Mouse (Mus musculus) forebrain, embryonic 12.5 days (tissue): ENCODE measurements around the gene Leng8. TPM values are rescaled to one million over a fixed set of nuclear protein-coding genes. Genes with fewer than 3 reads are reported as not detected.
"Not testable (repeated sequence)": the region's sequence is repeated elsewhere in the genome, so short reads cannot be mapped to it uniquely, and the experiment has no call there.

Experiments
- ATAC-seq: fragments of 200-750 bp; cut with Nextera tagmentation; 2 replicates; pipeline ENCODE4 v1.8.0; 2017; ENCODE audit warnings: moderate TSS enrichment; ENCODE audit not compliant: low FRiP score
- H3K27ac ChIP-seq: fragments of 300-500 bp; sonication (generic); 2 replicates; pipeline ENCODE4 v1.5.1; 2016; ENCODE audit warnings: mild to moderate bottlenecking
- H3K27me3 ChIP-seq: fragments of 300-500 bp; sonication (generic); 2 replicates; pipeline ENCODE4 v1.6.1; 2016; ENCODE audit warnings: mild to moderate bottlenecking
- H3K36me3 ChIP-seq: fragments of 300-500 bp; sonication (generic); replicated peaks from 2 replicates; pipeline ENCODE4 v1.6.1; 2016; ENCODE audit warnings: mild to moderate bottlenecking
- H3K4me1 ChIP-seq: fragments of 300-500 bp; sonication (generic); 2 replicates; pipeline ENCODE4 v1.6.1; 2016
- H3K4me2 ChIP-seq: fragments of 300-500 bp; sonication (generic); 2 replicates; pipeline ENCODE4 v1.6.1; 2016; ENCODE audit warnings: mild to moderate bottlenecking, moderate library complexity
- H3K4me3 ChIP-seq: fragments of 300-500 bp; sonication (generic); replicated peaks from 2 replicates; pipeline ENCODE4 v1.5.1; 2016; ENCODE audit warnings: mild to moderate bottlenecking
- H3K9ac ChIP-seq: fragments of 300-500 bp; sonication (generic); 2 replicates; pipeline ENCODE4 v1.6.1; 2016; ENCODE audit warnings: mild to moderate bottlenecking
- H3K9me3 ChIP-seq: fragments of 300-500 bp; sonication (generic); 2 replicates; pipeline ENCODE4 v1.6.1; 2016
- WGBS: fragments of 180-500 bp; shearing (Covaris S2); methylation state at CpG from one replicate; pipeline ENCODE4 v1.1.7; 2016; 5-methylcytosine and 5-hydroxymethylcytosine counted together
- polyA plus RNA-seq: library from polyadenylated mRNA; unstranded; fragments of >200 nt; fragmentation: Nextera tagmentation; extraction: Ambion mirVana; gene quantifications from 2 replicates; pipeline ENCODE4 v1.2.1, GENCODE M21; 2016

Leng8 gene
- polyA plus RNA-seq, 1 experiment from 2014 or later, result 104 TPM

DNA sequence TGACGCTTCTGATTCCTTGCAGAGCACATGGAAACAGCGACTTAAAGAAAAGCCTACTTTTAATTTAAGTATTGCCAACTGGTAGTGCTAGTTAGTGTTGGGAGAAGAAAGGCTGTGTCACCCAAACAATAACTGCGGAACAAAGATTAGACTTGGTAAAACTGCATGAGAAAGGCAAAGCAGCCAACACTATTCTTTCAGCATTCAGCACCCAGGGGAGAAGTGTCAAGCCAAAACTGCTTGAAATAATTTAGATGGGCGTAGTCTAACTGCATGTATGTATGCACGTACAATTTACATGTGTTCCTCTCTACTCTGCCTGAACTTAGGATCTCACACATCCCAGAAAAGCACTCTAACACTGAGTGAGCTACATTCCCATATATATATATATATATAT lies 17.5 kb downstream of the Leng8 start:
- H3K4me1 ChIP-seq, result peaks cover 17% of the 10 kb centered on the region
- H3K9ac ChIP-seq, result no peak overlapping the region
- H3K9me3 ChIP-seq, result no peaks in the 10 kb centered on the region
- no peaks in the 10 kb centered on the region for H3K36me3 ChIP-seq
- no peak overlapping the region for H3K4me2 ChIP-seq
- 82% methylated on average over 5 of the region's 5 CpGs for WGBS
- H3K27ac ChIP-seq, result no peak overlapping the region
- peaks cover 28% of the 10 kb centered on the region for H3K27me3 ChIP-seq
- H3K4me3 ChIP-seq, result no peak overlapping the region
- no peak for ATAC-seq

DNA sequence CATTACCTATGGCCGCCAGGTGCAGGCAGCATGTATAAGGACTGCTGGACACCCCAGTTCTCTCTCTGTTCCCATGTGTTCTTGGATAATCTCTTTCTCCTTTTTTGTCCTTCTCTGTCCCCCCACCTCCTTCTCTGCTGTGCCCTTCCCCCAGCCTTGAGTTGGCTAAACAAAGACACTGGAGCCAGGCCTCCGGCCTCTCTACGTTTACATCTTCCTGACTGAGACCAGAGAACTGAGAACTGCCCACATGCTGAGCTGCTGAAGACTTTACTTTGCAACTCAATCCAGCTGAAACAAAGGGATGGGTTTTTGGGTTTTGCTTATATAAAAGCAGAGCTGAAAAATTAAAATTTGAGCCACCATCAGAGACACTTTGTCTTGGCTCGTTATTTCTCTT lies 18.1 kb downstream of the Leng8 start:
- no peak overlapping the region for H3K9ac ChIP-seq
- H3K4me2 ChIP-seq, result no peak overlapping the region
- no peaks in the 10 kb centered on the region for H3K36me3 ChIP-seq
- peaks cover 15% of the 10 kb centered on the region for H3K4me1 ChIP-seq
- no peak overlapping the region for H3K4me3 ChIP-seq
- ATAC-seq, result no peak
- 38% methylated on average over 4 of the region's 4 CpGs for WGBS
- H3K27ac ChIP-seq, result no peak overlapping the region
- H3K27me3 ChIP-seq, result peaks cover 28% of the 10 kb centered on the region
- H3K9me3 ChIP-seq, result no peaks in the 10 kb centered on the region

DNA sequence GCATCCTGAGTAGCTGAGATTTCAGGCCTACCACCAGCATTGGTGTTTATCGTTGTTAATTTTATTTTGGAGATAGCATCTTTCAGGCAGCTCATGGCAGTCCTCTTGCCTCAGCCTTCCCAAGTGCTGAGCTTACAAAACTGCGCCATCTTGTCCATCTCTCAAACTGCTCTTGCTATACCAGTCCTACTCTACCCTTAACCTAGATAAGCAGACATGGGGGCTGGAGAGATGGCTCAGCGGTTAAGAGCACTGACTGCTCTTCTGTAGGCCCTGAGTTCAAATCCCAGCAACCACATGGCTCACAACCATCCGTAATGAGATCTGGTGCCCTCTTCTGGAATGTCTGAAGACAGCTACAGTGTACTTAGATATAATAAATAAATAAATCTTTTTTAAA lies 24.8 kb downstream of the Leng8 start:
- H3K9ac ChIP-seq, H3K4me2 ChIP-seq, ATAC-seq, H3K9me3 ChIP-seq, H3K27me3 ChIP-seq, H3K36me3 ChIP-seq, H3K27ac ChIP-seq, H3K4me3 ChIP-seq: not testable (repeated sequence)
- WGBS, result 92% methylated on average over 4 of the region's 4 CpGs
- peaks cover 22% of the 10 kb centered on the region for H3K4me1 ChIP-seq

DNA sequence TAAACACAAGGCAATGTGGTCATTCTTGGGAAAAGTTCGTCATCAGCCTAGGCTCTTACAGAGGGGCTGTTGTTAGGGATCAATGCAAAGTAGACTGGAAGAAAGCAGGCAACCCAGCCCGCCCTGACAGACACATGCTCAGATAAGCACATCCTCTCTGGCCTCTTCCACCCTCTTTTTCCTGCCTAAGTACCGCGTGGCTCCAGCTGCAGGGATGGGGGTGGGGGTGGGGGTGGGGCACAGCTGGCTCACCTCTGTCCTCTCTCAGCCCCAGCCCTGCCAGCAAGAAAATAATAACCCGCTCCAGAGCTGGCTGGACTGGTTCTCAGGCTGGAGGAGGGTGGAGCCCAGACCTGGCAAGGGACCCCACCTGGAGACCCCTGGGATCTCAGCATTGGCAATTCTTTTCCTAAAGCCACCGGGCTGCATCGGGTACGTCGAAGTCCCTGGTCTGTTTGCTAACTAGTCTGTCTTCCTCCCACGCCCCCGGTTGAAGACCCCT lies 26.8 kb downstream of the Leng8 start:
- Histone ChIP-seq H3K9ac (peak overlapping the region; percentile 36; the same call in 1 of the 2 replicates), H3K4me3 (peak overlapping the region; percentile 32), H3K4me1 (peaks cover 22% of the 10 kb centered on the region), H3K27me3 (no peaks in the 10 kb centered on the region), H3K4me2 (peak overlapping the region; percentile 60), H3K9me3 (no peaks in the 10 kb centered on the region), H3K27ac (no peak overlapping the region), H3K36me3 (no peaks in the 10 kb centered on the region)
- 0 out of 2 replicates have a peak, but pooled peaks have one; percentile 36 for ATAC-seq
- WGBS, result 4% methylated on average over 11 of the region's 11 CpGs

DNA sequence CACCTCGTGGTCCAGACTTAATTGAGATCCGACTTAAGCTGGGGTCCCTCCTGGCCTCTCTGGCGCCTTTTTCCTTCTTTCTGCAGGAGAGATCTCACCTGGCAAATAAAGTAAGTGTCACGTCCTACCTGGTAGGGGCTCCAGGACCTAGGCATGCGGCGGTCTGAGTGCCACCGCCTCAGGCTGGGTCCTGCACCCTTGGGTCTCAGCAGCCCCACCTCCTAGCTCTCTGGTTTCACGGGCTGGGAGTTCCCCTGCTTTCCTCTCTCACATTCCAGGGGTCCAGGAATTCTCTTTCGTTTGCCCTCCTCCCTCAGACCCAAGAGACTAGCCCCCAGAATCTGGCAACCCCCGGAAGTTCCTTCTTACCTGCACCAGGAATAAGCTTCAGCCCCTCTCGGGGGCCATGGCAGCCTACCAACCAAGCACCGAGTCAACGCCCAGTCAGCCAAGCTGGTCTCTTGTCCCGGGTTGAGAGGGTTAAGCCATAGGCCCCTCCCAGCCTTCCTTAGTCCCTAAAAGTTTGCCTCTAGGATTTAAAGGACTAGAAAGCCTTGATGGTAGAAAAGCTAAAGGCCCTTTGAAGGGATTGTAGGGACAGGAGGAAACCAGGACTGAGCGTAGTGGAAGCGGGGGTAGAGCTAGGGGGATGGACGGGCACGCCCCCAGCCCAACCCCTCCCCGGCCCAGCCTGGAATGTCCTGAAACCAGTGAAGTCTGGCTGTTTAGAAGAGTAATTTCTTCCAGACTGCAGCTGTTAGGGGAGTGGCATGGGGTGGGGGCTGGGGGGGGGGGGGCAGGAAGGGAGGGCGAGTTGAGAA lies 27.5 kb downstream of the Leng8 start, which contains the start of gene Cdc42ep5:
TSS of gene Cdc42ep5 (minus strand) at position 771 of the 821 bp plus-strand sequence.
- WGBS, result 1% methylated on average over 20 of the region's 20 CpGs
- no peaks in the 10 kb centered on the region for H3K36me3 ChIP-seq
- H3K27ac ChIP-seq, result peak within 1 kb of the TSS; percentile 13; the same call in 1 of the 2 replicates
- peak within 1 kb of the TSS; percentile 32 for H3K4me3 ChIP-seq
- H3K27me3 ChIP-seq, result no peaks in the 10 kb centered on the region
- peaks cover 22% of the 10 kb centered on the region for H3K4me1 ChIP-seq
- peak within 1 kb of the TSS; percentile 36 for H3K9ac ChIP-seq
- peak within 1 kb of the TSS; percentile 60 for H3K4me2 ChIP-seq
- no peaks in the 10 kb centered on the region for H3K9me3 ChIP-seq
- ATAC-seq, result peak; percentile 80

DNA sequence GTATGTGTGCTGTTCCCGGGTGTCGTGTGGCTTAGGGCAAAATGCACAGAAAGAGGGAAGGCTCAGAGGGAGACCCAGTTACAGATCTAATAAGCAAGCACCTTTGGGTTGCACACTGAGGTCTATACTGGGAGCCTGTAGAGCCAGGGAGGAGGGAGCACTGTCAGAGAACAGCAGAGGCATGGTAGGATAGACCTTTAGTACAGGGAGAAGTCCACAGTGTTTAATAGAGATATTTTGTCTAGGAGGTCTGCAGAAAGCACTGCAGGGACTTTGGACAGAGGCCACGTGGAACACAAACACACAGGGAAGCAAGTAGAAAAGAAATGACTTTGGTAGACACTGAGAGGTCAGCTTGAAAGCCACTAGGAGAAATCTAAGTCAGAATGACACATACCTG lies 28.4 kb downstream of the Leng8 start:
- 0 out of 2 replicates have a peak overlapping the region, but pooled peaks have one; percentile 60 for H3K4me2 ChIP-seq
- no peaks in the 10 kb centered on the region for H3K9me3 ChIP-seq
- no peak for ATAC-seq
- H3K4me3 ChIP-seq, result no peak overlapping the region
- H3K27ac ChIP-seq, result 0 out of 2 replicates have a peak overlapping the region, but pooled peaks have one; percentile 8
- no peaks in the 10 kb centered on the region for H3K36me3 ChIP-seq
- no peak overlapping the region for H3K9ac ChIP-seq
- H3K4me1 ChIP-seq, result peaks cover 22% of the 10 kb centered on the region
- WGBS, result 28% methylated on average over 3 of the region's 3 CpGs
- H3K27me3 ChIP-seq, result no peaks in the 10 kb centered on the region

DNA sequence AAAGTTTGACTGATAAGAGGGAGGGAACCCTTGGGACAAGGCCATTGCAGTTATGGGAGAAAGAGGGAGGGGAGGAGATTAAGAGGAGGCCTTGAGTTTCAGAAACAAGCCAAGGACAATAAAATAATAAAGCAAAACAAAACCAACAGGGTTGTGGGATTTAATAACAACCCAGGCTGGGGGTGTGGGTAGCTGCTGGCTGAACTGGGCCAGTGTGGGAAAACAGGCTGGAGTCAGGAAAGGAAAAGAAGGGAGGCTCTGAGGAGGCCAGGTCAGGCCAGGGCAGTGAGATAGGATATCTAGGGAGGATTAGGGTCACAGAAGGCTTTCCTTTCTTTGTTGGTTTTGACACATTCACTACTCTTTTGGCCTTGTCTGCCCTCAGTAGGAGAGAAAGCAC lies 30.3 kb downstream of the Leng8 start:
- Histone ChIP-seq H3K4me3 (no peak overlapping the region), H3K4me2 (no peak overlapping the region), H3K27ac (no peak overlapping the region), H3K9me3 (no peaks in the 10 kb centered on the region), H3K36me3 (no peaks in the 10 kb centered on the region), H3K27me3 (no peaks in the 10 kb centered on the region), H3K4me1 (peaks cover 22% of the 10 kb centered on the region), H3K9ac (no peak overlapping the region)
- no peak for ATAC-seq

DNA sequence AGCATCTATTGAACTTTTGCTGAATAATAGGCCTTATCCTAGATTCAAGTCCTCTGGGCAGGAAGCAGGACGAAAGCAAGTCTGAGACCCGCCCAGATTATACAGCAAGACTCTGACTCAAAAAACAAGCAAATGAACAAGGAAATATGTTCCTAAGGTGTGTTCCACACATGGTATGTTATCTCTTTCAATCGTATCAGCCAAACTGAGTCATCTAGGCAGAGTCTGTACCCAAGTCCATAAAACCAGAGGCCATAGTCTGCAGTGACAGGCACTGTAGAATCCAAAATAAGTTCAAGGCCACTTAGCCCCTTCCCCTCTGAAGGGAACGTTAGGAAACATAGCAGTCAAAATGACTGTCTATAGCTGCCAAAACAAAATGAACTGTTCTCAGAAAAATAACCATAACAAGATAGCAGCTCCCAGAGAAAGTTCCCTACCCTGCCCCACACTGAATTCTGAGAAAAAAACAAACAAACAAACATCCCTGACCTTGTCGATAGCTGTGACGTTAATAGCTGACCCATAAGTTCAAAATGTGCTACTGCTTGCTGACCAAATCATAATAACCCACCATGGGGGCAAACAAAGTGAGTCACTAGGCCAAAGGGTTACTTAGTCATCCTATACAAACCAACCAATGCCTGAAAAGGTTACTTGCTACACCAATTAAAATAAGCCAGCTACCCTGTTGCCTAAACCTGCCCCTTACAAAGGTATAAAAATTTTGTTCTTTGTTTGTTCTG lies 33.5 kb downstream of the Leng8 start:
- Histone ChIP-seq H3K27me3 (no peaks in the 10 kb centered on the region), H3K4me2 (no peak overlapping the region), H3K4me1 (peaks cover 1% of the 10 kb centered on the region; the same call in 1 of the 2 replicates), H3K27ac (no peak overlapping the region), H3K9ac (no peak overlapping the region), H3K4me3 (no peak overlapping the region), H3K36me3 (no peaks in the 10 kb centered on the region), H3K9me3 (no peaks in the 10 kb centered on the region)
- ATAC-seq, result no peak
- 81% methylated on average over 6 of the region's 6 CpGs for WGBS

DNA sequence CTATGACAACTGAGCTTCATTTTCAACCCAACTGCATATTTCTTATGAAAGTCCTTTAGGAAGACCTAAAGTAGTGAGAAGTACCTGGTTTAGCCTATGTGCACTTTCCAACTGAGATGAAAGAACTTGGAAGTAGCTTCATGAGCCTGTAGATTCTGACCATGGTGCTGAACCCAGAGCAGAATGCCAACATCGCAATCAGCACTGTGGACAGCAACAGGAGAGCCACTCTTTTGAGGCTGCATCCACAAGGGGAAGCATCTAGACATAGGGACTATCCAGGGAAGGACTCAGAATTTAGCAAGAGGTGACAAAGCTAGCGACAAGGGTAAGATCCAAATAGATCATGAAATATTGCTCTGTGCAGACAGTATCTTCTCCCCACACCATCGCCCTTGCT lies 41.6 kb downstream of the Leng8 start:
- Histone ChIP-seq H3K36me3 (no peaks in the 10 kb centered on the region), H3K4me2 (no peak overlapping the region), H3K9me3 (no peaks in the 10 kb centered on the region), H3K4me3 (no peak overlapping the region), H3K27me3 (no peaks in the 10 kb centered on the region), H3K4me1 (no peaks in the 10 kb centered on the region), H3K27ac (no peak overlapping the region), H3K9ac (no peak overlapping the region)
- no peak for ATAC-seq
- WGBS, result 48% methylated on average over 3 of the region's 3 CpGs

Other genes with a start within 250 kb of the Leng8 start
- gene Gm14548, start 238.9 kb upstream of the Leng8 start, polyA plus RNA-seq, result not detected in 2 replicates
- not detected in 2 replicates for gene Lilra6, start 221.5 kb upstream of the Leng8 start, polyA plus RNA-seq
- gene Lair1, start 73.8 kb upstream of the Leng8 start, polyA plus RNA-seq, result 1.9 and 2.4 TPM in 2 replicates
- 131 and 143 TPM in 2 replicates for gene Ttyh1, start 17.6 kb upstream of the Leng8 start, polyA plus RNA-seq
- gene Leng9, start 13.3 kb downstream of the Leng8 start, polyA plus RNA-seq, result 3.0 TPM in 2 replicates
- gene Cdc42ep5, start 27.8 kb downstream of the Leng8 start, polyA plus RNA-seq, result 11.3 and 14.0 TPM in 2 replicates
- not detected in 2 replicates for gene Lilra5, start 100.7 kb downstream of the Leng8 start, polyA plus RNA-seq
- not detected in 2 replicates for gene Ncr1, start 200.7 kb downstream of the Leng8 start, polyA plus RNA-seq